Mouse (Mus musculus) limb, embryonic 14.5 days (tissue): Measurements from ENCODE around the gene Abcf1. TPM values are rescaled to one million over a fixed set of nuclear protein-coding genes. Genes with fewer than 3 reads are reported as not detected.
"Not testable (repeated sequence)": the region's sequence is repeated elsewhere in the genome, so short reads cannot be mapped to it uniquely, and the experiment has no call there.

Experiments used
- ATAC-seq: fragments of 200-750 bp; cut with Nextera tagmentation; 2 replicates; pipeline ENCODE4 v1.8.0; 2017; ENCODE audit warnings: low read depth, moderate number of reproducible peaks, moderate TSS enrichment; ENCODE audit not compliant: low FRiP score
- DNase-seq: peaks from one replicate; pipeline ENCODE4 v3.0.0-alpha.2; 2015; ENCODE audit warnings: low spot score
- H3K27ac ChIP-seq: fragments of 300-500 bp; sonication (generic); replicated peaks from 2 replicates; pipeline ENCODE4 v1.5.1; 2014; ENCODE audit warnings: low read depth, mild to moderate bottlenecking, low read length, moderate library complexity, mixed read lengths
- H3K27me3 ChIP-seq: fragments of 300-500 bp; sonication (generic); 2 replicates; pipeline ENCODE4 v1.6.1; 2014; ENCODE audit warnings: low read length, mixed read lengths; ENCODE audit not compliant: control insufficient read depth, insufficient read depth
- H3K36me3 ChIP-seq: fragments of 300-500 bp; sonication (generic); 2 replicates; pipeline ENCODE4 v1.6.1; 2014; ENCODE audit warnings: mild to moderate bottlenecking, low read length, moderate library complexity, mixed read lengths; ENCODE audit not compliant: control insufficient read depth, insufficient read depth
- H3K4me1 ChIP-seq: fragments of 300-500 bp; sonication (generic); 2 replicates; pipeline ENCODE4 v1.6.1; 2014; ENCODE audit warnings: antibody characterized with exemption, low read length, mixed read lengths; ENCODE audit not compliant: control insufficient read depth, insufficient read depth
- H3K4me2 ChIP-seq: fragments of 300-500 bp; sonication (generic); replicated peaks from 2 replicates; pipeline ENCODE4 v1.6.1; 2014; ENCODE audit warnings: low read depth, mild to moderate bottlenecking, low read length, moderate library complexity; ENCODE audit not compliant: severe bottlenecking
- H3K4me3 ChIP-seq: fragments of 300-500 bp; sonication (generic); replicated peaks from 2 replicates; pipeline ENCODE4 v1.5.1; 2014; ENCODE audit warnings: low read length
- H3K9ac ChIP-seq: fragments of 300-500 bp; sonication (generic); 2 replicates; pipeline ENCODE4 v1.6.1; 2014; ENCODE audit warnings: mild to moderate bottlenecking, low read depth, low read length, moderate library complexity; ENCODE audit not compliant: severe bottlenecking
- H3K9me3 ChIP-seq: fragments of 300-500 bp; sonication (generic); 2 replicates; pipeline ENCODE4 v1.6.1; 2016; ENCODE audit warnings: low read length; ENCODE audit not compliant: control insufficient read depth
- POLR2A ChIP-seq: fragments of 200-500 bp; IDR thresholded peaks from 2 replicates; pipeline ENCODE4 v1.8.0; 2012; ENCODE audit warnings: inconsistent platforms, mild to moderate bottlenecking, moderate library complexity, borderline replicate concordance; ENCODE audit not compliant: insufficient read depth, insufficient read length; ENCODE audit errors: extremely low read depth
- WGBS: fragments of 180-500 bp; shearing (Covaris S2); extraction: QIAGEN DNeasy Blood & Tissue Kit; methylation state at CpG from one replicate; pipeline ENCODE4 v1.1.7; 2014; 5-methylcytosine and 5-hydroxymethylcytosine counted together
- polyA plus RNA-seq, 2 experiments: library from polyadenylated mRNA; depleted of rRNA in 1 of 2; stranded (reverse) in 1 of 2; unstranded in 1 of 2; fragments of >200 nt; fragmentation: Nextera tagmentation in 1 of 2; extraction: Ambion mirVana in 1 of 2; gene quantifications; 2 replicates each; pipeline versions ENCODE4 v1.2.1 to v1.2.3; 2012 to 2014

Gene Abcf1
- polyA plus RNA-seq, 2 experiments, result 77.2 to 83.1 TPM

- Histone ChIP-seq H3K36me3 (peaks cover 36% of the 10 kb centered on the region), H3K27ac (peak overlapping the region; percentile 95), H3K4me1 (peaks cover 11% of the 10 kb centered on the region; the same call in 1 of the 2 replicates), H3K4me2 (peak overlapping the region; percentile 73), H3K27me3 (no peaks in the 10 kb centered on the region), H3K9ac (peak overlapping the region; percentile 82), H3K4me3 (peak overlapping the region; percentile 58), H3K9me3 (no peaks in the 10 kb centered on the region)
- ATAC-seq, result peak; percentile 82
- peak; percentile 80 for DNase-seq
- WGBS, result under 1% methylated on average over 36 of the region's 41 CpGs
- 0 out of 2 replicates have a peak, but pooled peaks have one; percentile 36 for TF ChIP-seq POLR2A
These were observed 9.3 kb upstream of the Abcf1 start for GRCm38 (mm10) chr17:35978811-35979400.

DNA sequence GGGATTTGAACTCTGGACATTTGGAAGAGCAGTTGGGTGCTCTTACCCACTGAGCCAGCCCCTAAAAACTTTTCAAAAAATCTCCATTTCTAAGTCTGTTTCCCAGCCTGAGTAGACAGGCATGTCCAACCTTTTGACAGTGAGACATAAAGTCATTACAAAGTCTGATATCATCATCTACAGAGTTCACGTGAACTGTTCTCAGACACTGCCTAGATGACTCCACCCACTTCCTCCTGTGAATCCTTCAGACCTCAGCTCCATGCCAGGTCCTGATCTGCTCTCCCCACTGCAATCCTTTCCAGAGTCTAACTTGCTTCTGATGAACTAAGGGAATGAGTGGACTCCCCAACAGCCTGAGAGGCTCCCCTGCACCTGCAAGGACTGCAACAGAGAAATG is 2.6 kb upstream of the Abcf1 start:
- H3K36me3 ChIP-seq, result peaks cover 29% of the 10 kb centered on the region
- no peak overlapping the region for H3K9ac ChIP-seq
- H3K9me3 ChIP-seq, result no peaks in the 10 kb centered on the region
- H3K27me3 ChIP-seq, result no peaks in the 10 kb centered on the region
- H3K4me1 ChIP-seq, result peaks cover 7% of the 10 kb centered on the region
- no peak overlapping the region for H3K4me3 ChIP-seq
- WGBS, result 70% methylated on average over 1 of the region's 1 CpGs
- ATAC-seq (no peak), DNase-seq (no peak)
- H3K27ac ChIP-seq, result no peak overlapping the region
- TF ChIP-seq POLR2A, result no peak
- no peak overlapping the region for H3K4me2 ChIP-seq

DNA sequence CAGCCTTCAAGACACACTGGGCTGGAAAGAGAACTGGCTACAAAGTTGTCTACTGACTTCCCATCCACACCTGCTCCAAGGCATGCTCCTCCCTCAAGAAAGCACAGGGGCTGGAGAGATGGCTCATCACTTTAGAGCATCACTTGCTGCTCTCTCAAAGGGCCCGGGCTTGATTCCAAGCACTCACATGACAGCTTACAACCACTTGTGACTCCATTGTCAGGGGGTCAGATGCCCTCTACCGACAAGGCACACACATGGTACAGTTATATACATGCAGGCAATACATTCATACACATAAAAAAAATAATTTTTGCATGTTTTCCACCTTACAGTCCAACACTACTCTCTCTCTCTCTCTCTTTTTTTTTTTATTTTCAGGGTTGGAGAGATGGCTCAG is 1.9 kb downstream of the Abcf1 start:
- no peak for ATAC-seq
- Histone ChIP-seq H3K9ac (no peak overlapping the region), H3K4me3 (no peak overlapping the region), H3K4me2 (no peak overlapping the region), H3K36me3 (peaks cover 31% of the 10 kb centered on the region), H3K27ac (no peak overlapping the region), H3K4me1 (peaks cover 7% of the 10 kb centered on the region), H3K9me3 (no peaks in the 10 kb centered on the region), H3K27me3 (no peaks in the 10 kb centered on the region)
- WGBS, result 88% methylated on average over 2 of the region's 2 CpGs
- no peak for DNase-seq
- TF ChIP-seq POLR2A, result no peak

- Histone ChIP-seq H3K4me2 (no peak overlapping the region), H3K4me1 (no peaks in the 10 kb centered on the region), H3K4me3 (no peak overlapping the region), H3K9me3 (no peaks in the 10 kb centered on the region), H3K27ac (no peak overlapping the region), H3K27me3 (no peaks in the 10 kb centered on the region), H3K36me3 (peaks cover 66% of the 10 kb centered on the region), H3K9ac (no peak overlapping the region)
- DNase-seq, result no peak
- TF ChIP-seq POLR2A, result no peak
- no peak for ATAC-seq
- 86% methylated on average over 10 of the region's 10 CpGs for WGBS
These were observed 6.3 kb downstream of the Abcf1 start for GRCm38 (mm10) chr17:35963279-35963678.

- H3K4me3 ChIP-seq, result no peak overlapping the region
- no peaks in the 10 kb centered on the region for H3K27me3 ChIP-seq
- H3K9me3 ChIP-seq, result no peaks in the 10 kb centered on the region
- 96% methylated on average over 15 of the region's 15 CpGs for WGBS
- H3K27ac ChIP-seq, result no peak overlapping the region
- H3K36me3 ChIP-seq, result peaks cover 81% of the 10 kb centered on the region
- TF ChIP-seq POLR2A, result no peak
- DNase-seq (no peak), ATAC-seq (no peak)
- H3K4me1 ChIP-seq, result no peaks in the 10 kb centered on the region
- H3K9ac ChIP-seq, result no peak overlapping the region
- H3K4me2 ChIP-seq, result no peak overlapping the region
These were observed 10.9 kb downstream of the Abcf1 start for GRCm38 (mm10) chr17:35958533-35959223.

GRCm38 (mm10) chr17:35954665-35955064 is 14.9 kb downstream of the Abcf1 start:
- Histone ChIP-seq H3K4me2 (no peak overlapping the region), H3K9me3 (no peaks in the 10 kb centered on the region), H3K27me3 (no peaks in the 10 kb centered on the region), H3K4me3 (no peak overlapping the region), H3K27ac (no peak overlapping the region), H3K9ac (no peak overlapping the region), H3K36me3 (peaks cover 42% of the 10 kb centered on the region), H3K4me1 (no peaks in the 10 kb centered on the region)
- WGBS, result 78% methylated on average over 8 of the region's 8 CpGs
- TF ChIP-seq POLR2A, result no peak
- ATAC-seq (no peak), DNase-seq (no peak)

GRCm38 (mm10) chr17:35952559-35952958 is 17.0 kb downstream of the Abcf1 start:
- not testable (repeated sequence) for H3K4me3 ChIP-seq, H3K9me3 ChIP-seq, DNase-seq, H3K9ac ChIP-seq, H3K4me1 ChIP-seq, H3K27ac ChIP-seq, ATAC-seq, H3K4me2 ChIP-seq, H3K27me3 ChIP-seq
- peaks cover 21% of the 10 kb centered on the region for H3K36me3 ChIP-seq
- WGBS, result 96% methylated on average over 2 of the region's 3 CpGs

DNA sequence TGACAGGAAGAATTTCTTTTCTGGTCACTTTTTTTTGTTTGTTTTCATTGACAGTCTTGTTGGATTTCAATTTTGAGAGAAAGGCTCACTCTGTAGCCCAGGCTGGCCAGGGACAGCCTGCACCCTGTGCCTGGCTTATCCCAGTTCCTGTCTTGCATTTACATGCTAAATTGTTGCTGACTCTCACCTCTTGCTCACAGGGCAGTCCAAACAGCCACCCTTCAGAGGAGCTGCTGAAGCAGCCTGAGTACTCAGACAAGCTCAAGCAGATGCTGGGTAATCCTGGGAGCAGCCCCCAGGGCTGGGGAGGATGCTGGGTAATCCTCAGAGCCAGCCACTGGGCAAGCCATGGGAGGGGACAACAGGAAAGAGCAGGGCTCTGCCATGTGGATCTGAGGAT is 18.6 kb downstream of the Abcf1 start:
- not testable (repeated sequence) for H3K4me1 ChIP-seq, H3K9ac ChIP-seq, H3K36me3 ChIP-seq, H3K27me3 ChIP-seq, DNase-seq, H3K4me2 ChIP-seq, ATAC-seq, H3K4me3 ChIP-seq, H3K27ac ChIP-seq, H3K9me3 ChIP-seq
